Mouse (Mus musculus) cortical plate, adult 2 months (tissue): Measurements from ENCODE around the gene Rps15. TPM values are rescaled to one million over a fixed set of nuclear protein-coding genes. Genes with fewer than 3 reads are reported as not detected.

Experiments used
- H3K27ac ChIP-seq: fragments of 200-500 bp; 2 replicates; pipeline ENCODE4 v1.5.1; 2012; ENCODE audit warnings: low read length, control low read depth, inconsistent platforms; ENCODE audit not compliant: insufficient read depth
- H3K4me1 ChIP-seq: fragments of 200-500 bp; 2 replicates; pipeline ENCODE4 v1.6.1; 2011; ENCODE audit warnings: low read length; ENCODE audit not compliant: control insufficient read depth, insufficient read depth
- H3K4me3 ChIP-seq: fragments of 200-500 bp; 2 replicates; pipeline ENCODE4 v1.5.1; 2011; ENCODE audit warnings: mild to moderate bottlenecking, low read length, control low read depth; ENCODE audit not compliant: insufficient read depth
- CTCF ChIP-seq: fragments of 200-500 bp; IDR thresholded peaks from 2 replicates; pipeline ENCODE4 v1.5.1; 2011; ENCODE audit warnings: mild to moderate bottlenecking, control low read depth, low read length; ENCODE audit not compliant: insufficient read depth; ENCODE audit errors: extremely low read depth
- POLR2A ChIP-seq: fragments of 200-500 bp; IDR thresholded peaks from 2 replicates; pipeline ENCODE4 v1.6.1; 2011; ENCODE audit warnings: mild to moderate bottlenecking, low read length, control low read depth; ENCODE audit not compliant: insufficient read depth; ENCODE audit errors: extremely low read depth
- polyA plus RNA-seq: library from polyadenylated mRNA; depleted of rRNA; stranded (reverse); fragments of >200 nt; gene quantifications from 2 replicates; pipeline ENCODE4 v1.2.3, GENCODE M21; 2012

The Rps15 gene
- polyA plus RNA-seq, 1 experiment, result 2,263 TPM

DNA sequence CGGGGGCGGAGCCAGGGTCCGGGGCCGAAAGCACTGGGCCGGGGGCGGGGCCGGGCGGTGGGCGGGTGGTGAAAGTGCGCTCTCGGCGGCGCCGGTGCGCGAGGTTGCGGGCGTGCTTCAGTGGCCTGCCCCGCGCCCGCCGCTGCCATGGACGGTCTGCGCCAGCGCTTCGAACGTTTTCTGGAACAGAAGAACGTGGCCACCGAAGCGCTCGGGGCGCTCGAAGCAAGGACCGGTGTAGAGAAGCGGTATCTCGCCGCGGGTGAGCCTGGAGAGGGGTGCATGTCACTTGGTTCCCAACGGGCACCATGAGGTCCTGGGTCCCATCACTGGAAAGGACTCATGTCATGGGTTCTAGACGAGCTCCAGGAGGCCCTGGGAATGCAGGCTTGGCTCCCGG, 37.8 kb downstream of the Rps15 start:
- no peaks in the 10 kb centered on the region for H3K4me1 ChIP-seq
- no peak overlapping the region for H3K27ac ChIP-seq
- no peak for TF ChIP-seq CTCF
- H3K4me3 ChIP-seq, result peak overlapping the region; percentile 34

DNA sequence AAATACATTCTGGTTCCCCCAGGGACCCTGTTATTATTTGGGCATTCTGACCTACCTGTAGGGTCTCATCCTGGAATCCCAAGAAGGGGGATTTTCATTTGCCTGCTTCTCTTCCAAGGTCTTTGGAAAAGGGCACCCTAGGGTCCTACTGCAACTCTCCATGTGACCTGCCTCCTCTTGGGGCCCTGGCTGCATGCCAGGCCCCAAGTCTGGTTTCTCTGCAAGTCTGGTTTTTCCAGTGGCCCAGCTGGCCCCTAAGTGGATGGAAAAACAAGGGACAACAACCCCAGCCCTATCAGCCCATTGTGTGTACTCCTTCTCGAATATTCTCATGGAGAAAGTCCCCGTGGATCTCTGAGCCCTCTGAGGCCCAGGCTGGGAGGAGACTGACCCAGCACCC, 38.6 kb downstream of the Rps15 start:
- no peak overlapping the region for H3K27ac ChIP-seq
- H3K4me3 ChIP-seq, result no peak overlapping the region
- H3K4me1 ChIP-seq, result no peaks in the 10 kb centered on the region
- no peak for TF ChIP-seq CTCF

- TF ChIP-seq POLR2A, result no peak
- no peak for TF ChIP-seq CTCF
- Histone ChIP-seq H3K4me1 (no peaks in the 10 kb centered on the region), H3K27ac (no peak overlapping the region), H3K4me3 (no peak overlapping the region)
These were observed 39.6 kb downstream of the Rps15 start for GRCm38 (mm10) chr10:80331636-80332524.

GRCm38 (mm10) chr10:80332525-80332989, 40.3 kb downstream of the Rps15 start:
- Histone ChIP-seq H3K27ac (no peak overlapping the region), H3K4me3 (no peak overlapping the region), H3K4me1 (no peaks in the 10 kb centered on the region)
- TF ChIP-seq CTCF, result no peak
- no peak for TF ChIP-seq POLR2A

GRCm38 (mm10) chr10:80336263-80336662, 44.0 kb downstream of the Rps15 start:
- H3K27ac ChIP-seq, result no peak overlapping the region
- no peak overlapping the region for H3K4me3 ChIP-seq
- TF ChIP-seq CTCF, result no peak
- TF ChIP-seq POLR2A, result no peak
- H3K4me1 ChIP-seq, result no peaks in the 10 kb centered on the region

DNA sequence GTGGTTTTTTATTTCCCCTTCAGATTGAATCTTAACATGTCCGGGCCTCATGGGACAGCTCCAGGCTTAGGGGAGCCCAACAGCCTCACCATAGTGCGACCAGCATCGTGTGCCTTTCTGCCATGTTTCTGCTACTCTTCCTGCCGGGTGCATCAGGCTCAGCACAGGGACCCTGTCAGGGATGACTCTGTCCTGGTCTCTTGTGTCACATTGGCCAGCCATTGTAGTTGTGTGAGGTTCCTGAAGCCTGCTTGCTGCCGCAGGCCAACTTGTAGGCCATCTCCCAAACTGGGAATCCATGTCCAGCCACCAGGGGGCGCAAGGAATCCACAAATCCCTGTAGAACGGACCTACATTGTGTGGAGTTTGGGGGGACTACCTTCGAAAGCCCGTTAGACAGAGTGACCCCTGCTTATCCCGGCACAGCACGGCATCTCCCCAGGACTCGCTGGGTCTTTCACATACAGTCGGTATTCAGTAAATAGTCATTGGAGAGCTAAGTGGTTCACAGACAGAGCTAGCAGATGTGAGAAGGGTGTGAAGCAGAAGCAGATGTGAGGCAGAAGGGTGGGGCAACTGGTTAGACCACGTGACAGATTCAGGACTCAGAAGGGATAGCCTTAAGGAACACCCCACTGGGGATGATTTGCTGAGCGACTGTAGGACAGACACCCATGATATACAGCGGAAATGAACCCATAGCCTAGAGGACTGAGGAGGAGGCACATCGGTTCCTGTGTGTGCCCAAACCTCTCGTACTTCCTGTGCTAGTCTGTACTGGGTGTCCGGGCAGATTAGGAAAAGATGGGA, 47.9 kb downstream of the Rps15 start:
- no peak overlapping the region for H3K4me3 ChIP-seq
- peak; percentile 90 for TF ChIP-seq CTCF
- TF ChIP-seq POLR2A, result no peak
- H3K4me1 ChIP-seq, result peaks cover 2% of the 10 kb centered on the region; the same call in 1 of the 2 replicates
- H3K27ac ChIP-seq, result no peak overlapping the region

DNA sequence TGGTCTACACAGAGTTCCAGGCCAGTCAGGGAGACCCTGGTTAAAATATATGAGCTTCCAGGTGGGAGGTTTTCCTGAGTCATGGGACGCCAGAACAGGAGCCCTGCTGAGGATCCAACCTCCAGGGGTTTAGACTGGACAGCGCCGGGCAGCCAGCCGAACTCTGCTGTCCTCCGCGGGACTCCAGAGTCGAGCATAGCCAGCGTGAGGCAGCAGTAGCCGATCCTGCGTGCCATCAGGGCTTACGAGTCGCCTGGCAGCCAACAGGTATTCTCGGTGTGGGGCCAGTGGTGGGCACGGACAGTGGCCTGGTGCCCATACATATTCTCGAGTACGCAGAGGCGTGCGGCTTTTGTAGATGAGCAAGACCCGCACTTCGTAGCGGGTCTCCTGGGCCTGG, 48.8 kb downstream of the Rps15 start:
- Histone ChIP-seq H3K4me3 (no peak overlapping the region), H3K4me1 (peaks cover 2% of the 10 kb centered on the region; the same call in 1 of the 2 replicates), H3K27ac (no peak overlapping the region)
- no peak for TF ChIP-seq CTCF

DNA sequence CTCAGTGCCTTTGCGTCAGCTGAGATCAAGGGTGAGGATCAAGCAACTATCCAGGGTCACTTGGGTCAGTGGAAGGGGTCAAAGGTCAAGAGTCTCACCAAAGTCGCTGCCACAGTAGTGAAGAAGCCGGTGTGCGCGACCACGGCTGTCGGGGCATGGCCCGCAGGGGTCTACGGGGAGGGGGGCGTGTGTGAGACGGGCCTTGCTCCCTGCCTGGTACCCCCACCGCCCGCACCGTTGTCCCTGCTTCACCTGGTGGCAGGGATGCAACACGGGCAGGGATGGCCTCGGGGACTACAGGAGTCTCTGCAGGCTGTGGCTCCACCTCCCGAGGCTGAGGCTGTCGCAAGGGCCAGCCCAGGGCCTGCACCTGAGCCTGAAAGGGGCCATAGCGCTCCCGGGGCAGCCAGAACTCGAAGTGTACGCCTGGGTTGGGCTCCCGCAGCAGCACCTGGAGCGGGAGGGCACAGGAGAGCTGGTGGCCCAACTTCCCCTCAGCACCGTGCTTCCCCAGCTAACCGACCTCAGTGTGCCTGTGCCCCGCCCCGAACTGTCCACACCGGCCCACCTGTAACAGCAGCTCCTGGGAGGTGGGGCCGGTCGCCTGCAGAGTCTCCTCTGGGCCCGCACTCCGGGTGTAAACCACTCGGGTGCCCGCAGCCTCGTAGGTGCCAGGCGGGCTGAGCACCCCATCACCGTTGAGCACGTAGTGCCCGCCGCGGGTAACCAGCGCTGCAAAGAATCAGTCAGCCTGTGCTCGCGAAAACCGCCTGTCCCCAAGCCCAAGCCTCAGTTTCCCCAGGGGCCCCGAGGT, 49.4 kb downstream of the Rps15 start:
- peaks cover 2% of the 10 kb centered on the region; the same call in 1 of the 2 replicates for H3K4me1 ChIP-seq
- no peak overlapping the region for H3K27ac ChIP-seq
- TF ChIP-seq POLR2A (no peak), CTCF (no peak)
- H3K4me3 ChIP-seq, result no peak overlapping the region

GRCm38 (mm10) chr10:80342305-80342748, 50.1 kb downstream of the Rps15 start:
- no peak for TF ChIP-seq POLR2A
- TF ChIP-seq CTCF, result no peak
- Histone ChIP-seq H3K27ac (no peak overlapping the region), H3K4me1 (peaks cover 2% of the 10 kb centered on the region; the same call in 1 of the 2 replicates), H3K4me3 (no peak overlapping the region)
